Mouse (Mus musculus): ENCODE measurements around the gene Hoxb7.

DNA sequence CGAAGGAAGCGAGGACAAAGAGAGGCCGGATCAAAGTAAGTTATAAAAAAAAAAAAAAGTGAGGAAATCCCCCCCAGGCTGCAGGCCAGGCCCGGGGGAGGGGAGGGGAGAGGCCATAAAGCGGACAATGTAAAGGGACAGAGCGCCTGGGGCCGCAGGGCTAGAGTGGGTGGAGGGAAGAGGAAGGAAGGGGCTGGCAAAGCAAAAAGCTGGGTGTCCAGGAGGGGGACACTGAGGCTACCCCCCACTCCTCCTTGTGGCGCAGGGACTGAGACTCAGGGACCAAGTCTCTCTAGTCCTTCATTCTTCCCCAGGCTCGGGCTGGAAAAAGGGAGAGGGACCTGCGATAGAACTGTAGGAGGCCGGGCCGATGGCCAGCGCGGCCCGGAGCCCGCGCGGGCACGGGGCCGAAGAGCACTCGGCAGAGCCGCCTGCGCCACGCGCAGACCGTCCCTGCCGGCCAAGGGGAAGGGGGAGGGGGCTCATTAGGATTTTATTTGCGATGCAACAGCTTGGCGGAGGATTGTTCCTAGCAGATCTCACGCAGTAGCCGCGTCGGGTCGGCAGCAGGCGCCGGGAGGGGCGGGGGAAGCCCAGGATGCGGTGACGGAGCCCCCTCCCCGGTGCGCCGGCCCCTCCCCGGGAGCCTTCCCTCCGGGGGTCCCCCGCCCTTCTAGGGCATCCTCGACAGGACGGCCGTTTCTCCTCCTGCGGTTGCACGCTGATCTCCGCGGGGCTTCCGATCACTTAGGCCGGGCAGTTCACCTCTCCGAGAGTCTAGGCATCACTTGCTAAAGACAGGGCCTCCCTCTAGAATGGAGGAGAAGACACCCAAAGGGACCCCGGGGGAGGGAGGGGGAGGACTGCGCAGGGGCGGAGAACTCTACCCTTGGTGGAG lies 14.2 kb upstream of the Hoxb7 start:
- TF ChIP-seq CTCF (IDR thresholded peaks at IDR 0.05): no peak
- TF ChIP-seq EP300 (IDR thresholded peaks at IDR 0.05): no peak

All from lung, postnatal 0 days (tissue).